Mouse (Mus musculus) forebrain, embryonic 14.5 days (tissue): ENCODE results near the gene Ccnt1. TPM values are rescaled to one million over a fixed set of nuclear protein-coding genes. Genes with fewer than 3 reads are reported as not detected.

Experiments
- ATAC-seq: fragments of 200-750 bp; cut with Nextera tagmentation; 2 replicates; pipeline ENCODE4 v1.8.0; 2017; ENCODE audit warnings: mild to moderate bottlenecking, moderate library complexity
- DNase-seq: peaks from one replicate; pipeline ENCODE4 v3.0.0-alpha.2; 2015; ENCODE audit warnings: low spot score
- H3K27ac ChIP-seq: fragments of 300-500 bp; sonication (generic); 2 replicates; pipeline ENCODE4 v1.5.1; 2014; ENCODE audit warnings: low read depth, mild to moderate bottlenecking, control low read depth, low read length, moderate library complexity
- H3K27me3 ChIP-seq: fragments of 300-500 bp; sonication (generic); replicated peaks from 2 replicates; pipeline ENCODE4 v1.6.1; 2014; ENCODE audit warnings: low read length, control low read depth, mixed read lengths; ENCODE audit not compliant: control insufficient read depth, insufficient read depth
- H3K36me3 ChIP-seq: fragments of 300-500 bp; sonication (generic); 2 replicates; pipeline ENCODE4 v1.6.1; 2014; ENCODE audit warnings: low read length, control low read depth; ENCODE audit not compliant: control insufficient read depth, insufficient read depth
- H3K4me1 ChIP-seq: fragments of 300-500 bp; sonication (generic); 2 replicates; pipeline ENCODE4 v1.6.1; 2014; ENCODE audit warnings: antibody characterized with exemption, low read length, control low read depth; ENCODE audit not compliant: control insufficient read depth, insufficient read depth
- H3K4me2 ChIP-seq: fragments of 300-500 bp; sonication (generic); 2 replicates; pipeline ENCODE4 v1.6.1; 2014; ENCODE audit warnings: mild to moderate bottlenecking, control low read depth, low read length
- H3K4me3 ChIP-seq: fragments of 300-500 bp; sonication (generic); 2 replicates; pipeline ENCODE4 v1.5.1; 2014; ENCODE audit warnings: low read depth, low read length, control low read depth
- H3K9ac ChIP-seq: fragments of 300-500 bp; sonication (generic); 2 replicates; pipeline ENCODE4 v1.6.1; 2014; ENCODE audit warnings: mild to moderate bottlenecking, low read length, control low read depth, moderate library complexity
- H3K9me3 ChIP-seq: fragments of 300-500 bp; sonication (generic); replicated peaks from 2 replicates; pipeline ENCODE4 v1.6.1; 2016; ENCODE audit warnings: low read length, control low read depth, mixed read lengths; ENCODE audit not compliant: control insufficient read depth
- WGBS: fragments of 180-500 bp; shearing (Covaris S2); extraction: QIAGEN DNeasy Blood & Tissue Kit; methylation state at CpG from one replicate; pipeline ENCODE4 v1.1.7; 2014; 5-methylcytosine and 5-hydroxymethylcytosine counted together
- polyA plus RNA-seq: library from polyadenylated mRNA; unstranded; fragments of >200 nt; fragmentation: Nextera tagmentation; extraction: Ambion mirVana; gene quantifications from 2 replicates; pipeline ENCODE4 v1.2.1, GENCODE M21; 2014

Ccnt1 gene
- polyA plus RNA-seq, 1 experiment from 2014 or later: 51.3 TPM

DNA sequence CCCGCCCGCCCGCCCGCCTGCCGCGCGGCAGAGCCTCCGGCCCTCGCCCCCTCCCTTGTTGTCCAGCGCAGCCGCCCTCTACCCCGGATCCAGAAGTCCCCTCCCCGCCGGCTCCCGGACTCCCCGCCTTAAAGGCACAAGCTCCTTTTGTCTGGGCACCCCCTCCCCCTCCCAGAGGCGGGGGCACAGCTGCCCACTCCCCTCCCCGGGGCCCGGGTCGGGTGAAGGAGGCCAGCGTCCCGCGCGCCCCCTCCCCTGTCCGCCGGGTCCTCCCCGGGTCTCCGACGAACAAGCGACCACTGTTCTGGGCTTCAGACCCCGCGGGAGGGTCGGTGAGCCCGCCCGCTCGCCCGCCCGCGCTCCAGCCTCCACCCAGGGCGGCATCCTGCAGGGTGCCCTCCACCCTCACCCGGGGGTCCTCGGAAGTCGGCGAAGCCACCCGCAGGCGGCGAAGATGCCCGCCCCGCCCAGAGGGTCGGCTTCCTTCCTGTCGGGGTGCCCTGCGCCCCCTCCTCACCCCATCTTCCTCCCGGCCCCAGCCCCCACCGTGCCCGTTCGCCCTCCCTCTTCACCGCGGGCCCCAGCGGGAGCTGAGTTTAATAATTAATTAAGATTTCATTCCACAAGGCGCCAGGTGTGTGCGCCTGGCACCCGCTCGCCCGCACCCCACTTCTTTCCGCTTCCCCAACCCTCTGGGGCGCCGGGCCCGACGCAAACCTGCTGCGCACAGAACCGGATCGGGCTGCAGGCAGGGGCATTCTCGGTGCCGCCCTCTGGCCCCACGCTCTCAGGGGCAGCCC lies 38.8 kb upstream of the Ccnt1 start, which contains the start of gene Adcy6:
TSS of gene Adcy6 (minus strand) at position 746 of the 800 bp plus-strand sequence.
- Histone ChIP-seq H3K4me3 (peak within 1 kb of the TSS; percentile 75), H3K9ac (peak within 1 kb of the TSS; percentile 86), H3K36me3 (0 out of 2 replicates have a peak, but pooled peaks cover 3% of the 10 kb centered on the region), H3K4me1 (peaks cover 14% of the 10 kb centered on the region), H3K27me3 (no peaks in the 10 kb centered on the region), H3K27ac (peak within 1 kb of the TSS; percentile 83), H3K9me3 (no peaks in the 10 kb centered on the region), H3K4me2 (peak within 1 kb of the TSS; percentile 91)
- WGBS: under 1% methylated on average over 30 of the region's 75 CpGs
- ATAC-seq (peak; percentile 85), DNase-seq (peak; percentile 88)

DNA sequence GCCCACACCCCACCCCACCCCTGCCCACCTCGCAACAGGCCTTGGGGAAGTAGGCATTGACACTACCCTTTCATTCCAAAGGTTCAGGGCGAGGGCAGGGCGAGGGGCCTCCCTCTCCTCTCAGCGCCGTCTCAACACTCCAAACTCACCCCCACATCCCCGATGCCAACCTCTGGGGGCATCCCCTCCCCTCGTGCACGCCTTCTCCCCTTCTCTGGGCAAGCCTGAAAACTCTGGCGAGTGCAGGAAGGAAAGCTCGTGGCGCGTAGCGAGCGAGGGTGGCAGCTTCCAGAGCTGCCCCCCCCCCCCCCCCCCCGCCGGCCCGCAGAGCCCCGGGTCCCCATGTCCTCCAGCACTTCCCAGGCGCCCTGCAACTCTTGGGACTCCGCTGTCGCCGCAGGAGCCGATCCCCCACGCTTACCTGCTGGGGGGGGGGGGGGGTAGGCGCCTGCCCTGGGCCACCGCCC lies 38.1 kb upstream of the Ccnt1 start:
- 0% methylated on average over 7 of the region's 26 CpGs for WGBS
- Histone ChIP-seq H3K27ac (peak overlapping the region; percentile 83), H3K9ac (peak overlapping the region; percentile 86), H3K4me3 (peak overlapping the region; percentile 75), H3K4me2 (peak overlapping the region; percentile 91), H3K27me3 (no peaks in the 10 kb centered on the region), H3K4me1 (peaks cover 14% of the 10 kb centered on the region), H3K36me3 (peaks cover 10% of the 10 kb centered on the region), H3K9me3 (no peaks in the 10 kb centered on the region)
- DNase-seq (peak; percentile 30), ATAC-seq (peak; percentile 54)

DNA sequence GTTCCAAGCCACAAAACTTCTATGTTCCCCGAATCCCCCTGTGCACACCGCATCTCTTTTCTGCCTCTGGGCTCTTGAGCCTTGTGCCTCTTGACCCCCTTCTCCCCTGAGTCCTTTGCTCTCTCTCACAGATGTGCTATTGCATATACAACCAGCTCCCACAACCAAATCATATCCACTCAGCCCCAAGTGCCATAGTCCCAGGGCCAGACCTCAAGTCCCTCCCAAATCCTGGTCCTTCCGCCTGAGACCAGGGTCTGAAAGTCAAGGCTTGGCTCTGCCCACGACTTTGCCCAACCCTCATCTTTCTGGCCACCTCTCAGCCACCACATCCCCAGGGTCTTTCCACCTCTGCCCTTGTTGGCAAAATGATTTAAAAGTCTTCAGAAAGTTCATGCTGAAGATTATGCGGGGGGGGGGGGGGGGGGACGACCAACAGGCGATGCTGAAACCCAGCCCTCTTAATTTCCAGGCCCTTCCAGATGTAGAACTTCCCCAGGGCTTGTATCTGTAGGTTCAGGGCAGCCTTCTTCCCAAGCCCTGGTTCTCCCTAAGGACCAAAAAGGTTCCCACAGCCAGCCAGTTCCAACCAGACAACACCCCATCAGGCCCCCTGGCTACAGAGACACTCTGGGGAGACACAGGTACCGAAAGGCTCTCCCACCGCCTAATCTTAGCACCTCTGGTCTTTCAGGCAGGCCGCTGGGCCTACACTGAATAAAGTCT lies 37.5 kb upstream of the Ccnt1 start:
- Histone ChIP-seq H3K4me3 (peak overlapping the region; percentile 75), H3K27me3 (no peaks in the 10 kb centered on the region), H3K36me3 (peaks cover 16% of the 10 kb centered on the region), H3K4me1 (peaks cover 14% of the 10 kb centered on the region), H3K9ac (peak overlapping the region; percentile 86), H3K27ac (no peak overlapping the region; the same call in 1 of the 2 replicates), H3K9me3 (no peaks in the 10 kb centered on the region), H3K4me2 (peak overlapping the region; percentile 91)
- no peak for DNase-seq
- no peak for ATAC-seq
- 17% methylated on average over 8 of the region's 10 CpGs for WGBS

DNA sequence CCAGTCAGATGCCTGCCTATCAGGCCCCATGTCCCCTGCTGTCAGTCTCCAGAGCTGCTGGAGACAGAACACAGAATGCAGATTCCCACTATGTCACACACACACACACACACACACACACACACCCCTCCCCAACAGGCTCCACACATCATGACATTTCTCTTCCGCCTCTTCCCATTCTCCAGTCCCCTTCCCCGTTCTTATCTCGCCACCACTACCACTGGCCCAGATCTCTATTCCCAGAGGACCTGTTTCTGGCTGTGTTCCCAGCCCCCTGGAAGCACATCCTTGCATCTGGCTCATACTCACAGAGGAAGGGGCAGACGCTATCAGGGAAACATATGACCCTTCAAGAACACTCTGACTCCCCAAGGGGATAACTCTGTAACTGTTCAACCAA lies 36.8 kb upstream of the Ccnt1 start:
- WGBS: 35% methylated on average over 4 of the region's 4 CpGs
- H3K27ac ChIP-seq: no peak overlapping the region

DNA sequence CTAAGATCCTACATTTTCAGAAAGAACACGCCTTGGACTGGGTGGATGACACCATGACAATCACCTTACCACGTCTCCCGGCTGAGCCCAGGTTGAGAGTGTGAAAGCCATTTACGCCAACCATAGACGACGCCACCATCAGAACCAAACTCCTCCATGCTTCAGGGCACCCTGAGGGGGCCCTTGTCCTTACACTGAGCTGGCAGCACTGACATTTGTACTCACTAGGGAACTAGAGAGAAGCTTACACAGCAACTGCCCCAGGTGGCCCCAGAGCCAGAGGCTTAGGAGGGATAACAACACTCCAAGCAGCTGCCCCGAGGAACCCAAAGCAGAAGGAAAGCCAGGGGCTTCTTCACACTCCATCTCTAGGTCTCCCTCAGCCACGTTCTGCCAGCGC lies 36.0 kb upstream of the Ccnt1 start:
- 65% methylated on average over 9 of the region's 9 CpGs for WGBS
- H3K36me3 ChIP-seq: peaks cover 26% of the 10 kb centered on the region
- DNase-seq (no peak), ATAC-seq (no peak)
- H3K4me1 ChIP-seq: peaks cover 16% of the 10 kb centered on the region
- no peaks in the 10 kb centered on the region for H3K27me3 ChIP-seq
- no peak overlapping the region for H3K9ac ChIP-seq
- H3K4me2 ChIP-seq: no peak overlapping the region
- no peak overlapping the region for H3K27ac ChIP-seq
- no peak overlapping the region for H3K4me3 ChIP-seq
- no peaks in the 10 kb centered on the region for H3K9me3 ChIP-seq

More for the DNA sequence above, 36.8 kb upstream of the Ccnt1 start:
- Histone ChIP-seq H3K36me3 (peaks cover 22% of the 10 kb centered on the region), H3K9ac (peak overlapping the region; percentile 86; the same call in 1 of the 2 replicates), H3K9me3 (no peaks in the 10 kb centered on the region), H3K4me3 (peak overlapping the region; percentile 75), H3K27me3 (no peaks in the 10 kb centered on the region), H3K4me1 (peaks cover 14% of the 10 kb centered on the region), H3K4me2 (peak overlapping the region; percentile 91)
- no peak for ATAC-seq
- DNase-seq: no peak

DNA sequence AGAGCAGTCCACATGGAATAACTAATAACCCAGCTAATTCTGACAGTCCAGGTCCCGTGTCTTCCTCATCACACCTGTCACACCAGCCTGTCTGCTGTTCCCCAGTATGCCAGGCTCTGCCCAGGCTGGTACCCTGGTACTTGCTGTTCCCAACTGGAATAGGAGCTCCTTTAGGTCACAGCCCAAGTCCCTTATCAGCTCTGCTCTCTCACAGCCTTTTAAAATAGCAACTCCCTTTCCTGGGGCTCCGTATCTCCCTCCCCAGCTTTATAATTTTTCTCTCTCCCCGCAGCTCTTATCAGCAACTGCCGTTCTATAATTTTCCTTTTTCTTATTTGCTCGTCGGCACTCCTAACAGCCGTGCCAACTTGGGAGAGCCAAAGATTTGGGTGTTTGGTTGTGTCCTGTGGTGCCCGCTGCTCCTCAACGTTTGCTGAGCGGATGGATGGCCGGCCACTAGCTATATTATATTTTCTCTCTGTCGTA lies 35.4 kb upstream of the Ccnt1 start:
- ATAC-seq (no peak), DNase-seq (no peak)
- no peak overlapping the region for H3K4me3 ChIP-seq
- H3K9me3 ChIP-seq: no peaks in the 10 kb centered on the region
- H3K4me1 ChIP-seq: peaks cover 16% of the 10 kb centered on the region
- H3K36me3 ChIP-seq: peaks cover 32% of the 10 kb centered on the region
- H3K4me2 ChIP-seq: no peak overlapping the region
- WGBS: 94% methylated on average over 12 of the region's 12 CpGs
- H3K27ac ChIP-seq: no peak overlapping the region
- no peaks in the 10 kb centered on the region for H3K27me3 ChIP-seq
- no peak overlapping the region for H3K9ac ChIP-seq

DNA sequence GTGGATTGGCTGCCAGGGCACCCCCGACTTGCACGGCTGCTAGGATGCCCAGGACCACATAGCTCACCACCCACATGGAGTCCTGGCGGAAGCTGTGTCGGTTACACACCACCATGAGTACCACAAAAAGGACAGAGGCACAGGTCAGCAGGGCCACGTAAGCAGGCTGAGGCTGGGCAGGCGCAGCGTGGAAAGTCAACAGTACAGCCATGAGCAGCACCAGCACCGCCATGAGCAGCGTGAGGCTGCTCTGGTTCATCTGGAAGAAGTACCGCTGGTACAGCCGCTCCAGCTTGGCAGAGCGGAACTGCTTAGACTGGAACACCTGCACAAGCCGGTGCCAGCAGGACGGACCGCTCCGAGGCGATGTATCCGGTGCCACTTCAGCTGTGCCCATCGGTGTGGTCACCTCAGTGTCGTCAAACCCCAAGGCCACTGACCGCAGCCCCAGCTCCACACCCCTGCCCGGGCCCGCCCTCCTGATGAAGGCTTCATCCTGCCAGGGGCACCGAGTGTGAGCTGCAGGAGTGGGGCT lies 33.4 kb upstream of the Ccnt1 start:
- 93% methylated on average over 24 of the region's 24 CpGs for WGBS
- Histone ChIP-seq H3K4me3 (no peak overlapping the region), H3K27me3 (no peaks in the 10 kb centered on the region), H3K36me3 (peaks cover 49% of the 10 kb centered on the region), H3K27ac (no peak overlapping the region), H3K4me1 (peaks cover 16% of the 10 kb centered on the region), H3K9me3 (no peaks in the 10 kb centered on the region), H3K4me2 (no peak overlapping the region), H3K9ac (no peak overlapping the region)
- ATAC-seq: no peak
- no peak for DNase-seq

DNA sequence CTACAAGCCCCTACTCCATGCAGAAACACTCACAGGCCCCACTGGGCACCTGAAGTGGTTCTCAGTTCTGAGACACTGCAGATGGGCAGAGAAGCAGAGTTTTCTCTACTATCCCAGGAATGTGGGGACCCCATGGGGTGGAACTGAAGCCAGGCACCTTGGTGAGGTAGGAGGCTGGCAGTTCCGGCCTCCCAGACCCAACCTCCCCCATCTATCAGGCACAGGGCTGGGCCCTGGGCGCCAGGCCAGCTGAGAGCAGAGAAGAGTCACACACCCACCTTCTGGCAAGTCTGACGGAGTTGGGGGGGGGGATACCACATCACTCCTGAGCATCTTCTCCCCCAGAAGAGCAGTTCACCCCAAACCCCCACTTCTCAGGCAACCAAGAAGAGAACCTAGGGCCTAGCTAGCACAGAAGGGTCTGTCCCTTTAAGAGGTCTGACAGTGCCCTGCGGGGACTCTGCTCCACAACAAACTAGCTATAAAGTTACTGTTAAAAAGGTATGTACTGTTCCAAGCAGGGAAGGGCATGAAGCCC lies 32.3 kb upstream of the Ccnt1 start:
- DNase-seq (no peak), ATAC-seq (no peak)
- Histone ChIP-seq H3K9ac (peak overlapping the region; percentile 32; the same call in 1 of the 2 replicates), H3K4me3 (no peak overlapping the region), H3K36me3 (peaks cover 59% of the 10 kb centered on the region), H3K27ac (no peak overlapping the region), H3K4me2 (no peak overlapping the region), H3K27me3 (no peaks in the 10 kb centered on the region), H3K9me3 (no peaks in the 10 kb centered on the region), H3K4me1 (peaks cover 10% of the 10 kb centered on the region)
- WGBS: 48% methylated on average over 4 of the region's 4 CpGs
